Mouse (Mus musculus): Measurements from ENCODE around the gene Olfr1118.
"Not testable (repeated sequence)": the region's sequence is repeated elsewhere in the genome, so short reads cannot be mapped to it uniquely, and the experiment has no call there.

Gene Olfr1118

GRCm38 (mm10) chr2:87307281-87307680 is at the start of gene Olfr1118:
TSS of gene Olfr1118 (plus strand) at chr2:87307581.
- no peak for DNase-seq (ENCODE audit: low spot score in 2 of 2)

- DNase-seq (ENCODE audit: low spot score in 2 of 2) = no peak
These were observed 40.1 kb upstream of the Olfr1118 start, which contains the start of gene Olfr1116 for GRCm38 (mm10) chr2:87267234-87267633. TSS of gene Olfr1116 (plus strand) at chr2:87267534.

DNA sequence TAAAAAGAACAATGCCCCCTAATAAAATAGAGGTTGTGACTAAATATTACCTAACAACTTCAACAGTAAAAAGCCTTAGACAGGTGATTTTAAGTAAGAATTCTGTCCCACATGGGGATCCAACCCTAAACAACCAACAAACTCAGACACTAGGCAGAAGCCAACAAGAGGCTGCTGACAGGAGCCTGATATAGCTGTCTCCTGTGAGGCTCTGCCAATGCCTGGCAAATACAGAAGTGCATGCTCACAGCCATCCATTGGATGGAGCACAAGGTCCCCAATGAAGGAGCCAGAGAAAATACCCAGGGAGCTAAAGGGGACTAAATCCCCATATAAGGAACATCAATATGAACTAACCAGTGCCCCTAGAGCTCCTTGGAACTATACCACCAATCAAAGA is 13.4 kb upstream of the Olfr1118 start:
- DNase-seq (ENCODE audit: low spot score in 2 of 2) = not testable (repeated sequence)

- no peak for DNase-seq (ENCODE audit: low spot score in 2 of 2)
These were observed 47.1 kb downstream of the Olfr1118 start, which contains the start of gene Olfr1120 for GRCm38 (mm10) chr2:87354515-87354914. TSS of gene Olfr1120 (plus strand) at chr2:87354815.

- not testable (repeated sequence) for DNase-seq (ENCODE audit: low spot score in 2 of 2)
These were observed 52.7 kb downstream of the Olfr1118 start for GRCm38 (mm10) chr2:87360121-87360520.
